Mouse (Mus musculus) heart, adult 2 months (tissue): ENCODE results near the gene Abca4. TPM values are rescaled to one million over a fixed set of nuclear protein-coding genes. Genes with fewer than 3 reads are reported as not detected.

Source experiments
- DNase-seq, 2 experiments: peaks; one replicate each; pipeline ENCODE4 v3.0.0; 2021
- H3K27ac ChIP-seq: fragments of 200-600 bp; 2 replicates; pipeline ENCODE4 v1.8.1; 2022
- H3K27me3 ChIP-seq: fragments of 200-500 bp; 2 replicates; pipeline ENCODE4 v1.6.1; 2012; ENCODE audit warnings: mild to moderate bottlenecking, low read length, inconsistent platforms, mixed read lengths; ENCODE audit not compliant: control insufficient read depth, insufficient read depth
- H3K36me3 ChIP-seq: fragments of 200-500 bp; 2 replicates; pipeline ENCODE4 v1.6.1; 2012; ENCODE audit warnings: low read length, inconsistent platforms; ENCODE audit not compliant: control insufficient read depth, insufficient read depth
- H3K4me1 ChIP-seq: fragments of 200-500 bp; 2 replicates; pipeline ENCODE4 v1.6.1; 2011; ENCODE audit warnings: low read length; ENCODE audit not compliant: control insufficient read depth, insufficient read depth
- H3K4me3 ChIP-seq: fragments of 200-600 bp; 2 replicates; pipeline ENCODE4 v1.8.1; 2022
- H3K79me2 ChIP-seq: fragments of 200-500 bp; replicated peaks from 2 replicates; pipeline ENCODE4 v1.6.1; 2012; ENCODE audit warnings: mild to moderate bottlenecking, inconsistent platforms, low read length, moderate library complexity, mixed read lengths; ENCODE audit not compliant: control insufficient read depth, insufficient read depth
- H3K9ac ChIP-seq: fragments of 200-500 bp; 2 replicates; pipeline ENCODE4 v1.6.1; 2012; ENCODE audit warnings: low read depth, mild to moderate bottlenecking, control low read depth, inconsistent platforms, low read length, mixed read lengths
- CTCF ChIP-seq: fragments of 200-600 bp; IDR thresholded peaks from 2 replicates; pipeline ENCODE4 v1.8.1; 2022; ENCODE audit warnings: antibody characterized with exemption, mild to moderate bottlenecking, moderate library complexity
- EP300 ChIP-seq: fragments of 200-500 bp; IDR thresholded peaks from 2 replicates; pipeline ENCODE4 v1.6.1; 2011; ENCODE audit warnings: low read depth, low read length, control low read depth; ENCODE audit not compliant: insufficient read depth
- POLR2A ChIP-seq: fragments of 200-500 bp; IDR thresholded peaks from 2 replicates; pipeline ENCODE4 v1.6.1; 2011; ENCODE audit warnings: mild to moderate bottlenecking, low read depth, low read length, control low read depth; ENCODE audit not compliant: insufficient read depth
- WGBS: fragments of 180-500 bp; shearing (Covaris S2); methylation state at CpG from one replicate; pipeline ENCODE4 v1.1.7; 2018; 5-methylcytosine and 5-hydroxymethylcytosine counted together
- intact Hi-C: fragments of 180-260 bp; cut with DNase I; formaldehyde crosslinking; loops from one replicate; pipeline ENCODE4 v1.15.1; 2025
- polyA plus RNA-seq: library from polyadenylated mRNA; depleted of rRNA; stranded (reverse); fragments of >200 nt; gene quantifications from 2 replicates; pipeline ENCODE4 v1.2.3, GENCODE M21; 2012
- total RNA-seq, 2 experiments: library from RNA; stranded (reverse); gene quantifications; 2 replicates each; pipeline ENCODE4 v1.2.3; 2021

The Abca4 gene
- total and polyA plus RNA-seq, 3 experiments = 1.6 to 2.6 (median 2.3) TPM

- no peaks in the 10 kb centered on the region for H3K79me2 ChIP-seq
- TF ChIP-seq EP300 = no peak
- no peak for TF ChIP-seq CTCF
- no peak for TF ChIP-seq POLR2A
Measured at GRCm38 (mm10) chr3:122027776-122028175, 16.5 kb upstream of the Abca4 start.

GRCm38 (mm10) chr3:122033248-122033837, 10.9 kb upstream of the Abca4 start:
- intact Hi-C loops = no loop called here
- no peaks in the 10 kb centered on the region for H3K36me3 ChIP-seq

More at GRCm38 (mm10) chr3:122027776-122028175, 16.5 kb upstream of the Abca4 start:
- H3K27ac ChIP-seq = no peak overlapping the region
- H3K4me3 ChIP-seq = no peak overlapping the region
- WGBS = 58% methylated on average over 8 of the region's 8 CpGs
- intact Hi-C loops = no loop called here
- H3K27me3 ChIP-seq = no peaks in the 10 kb centered on the region
- H3K4me1 ChIP-seq = 0 out of 2 replicates have a peak, but pooled peaks cover 2% of the 10 kb centered on the region
- no peaks in the 10 kb centered on the region for H3K36me3 ChIP-seq
- no peak for DNase-seq
- no peak overlapping the region for H3K9ac ChIP-seq

GRCm38 (mm10) chr3:122034240-122034639, 10.0 kb upstream of the Abca4 start:
- peaks cover 2% of the 10 kb centered on the region for H3K4me1 ChIP-seq
- no peak overlapping the region for H3K9ac ChIP-seq
- 61% methylated on average over 5 of the region's 5 CpGs for WGBS
- H3K27ac ChIP-seq = peak overlapping the region; percentile 75; the same call in 1 of the 2 replicates
- TF ChIP-seq EP300 = no peak
- no peak for TF ChIP-seq POLR2A
- TF ChIP-seq CTCF = no peak
- H3K36me3 ChIP-seq = no peaks in the 10 kb centered on the region
- no peaks in the 10 kb centered on the region for H3K79me2 ChIP-seq
- no peak overlapping the region for H3K4me3 ChIP-seq
- peak in 1 of 2 experiments; percentile 23 for DNase-seq
- no peaks in the 10 kb centered on the region for H3K27me3 ChIP-seq
- intact Hi-C loops = no loop called here

More at GRCm38 (mm10) chr3:122033248-122033837, 10.9 kb upstream of the Abca4 start:
- Histone ChIP-seq H3K4me1 (peaks cover 2% of the 10 kb centered on the region), H3K79me2 (no peaks in the 10 kb centered on the region), H3K27ac (peak overlapping the region; percentile 75), H3K27me3 (no peaks in the 10 kb centered on the region), H3K9ac (peak overlapping the region; percentile 11; the same call in 1 of the 2 replicates), H3K4me3 (no peak overlapping the region)
- peak; percentile 50 to 53 for DNase-seq
- WGBS = 19% methylated on average over 9 of the region's 9 CpGs
- TF ChIP-seq EP300 (0 out of 2 replicates have a peak, but pooled peaks have one; percentile 24), CTCF (no peak)

- H3K27ac ChIP-seq = no peak overlapping the region
- no peak overlapping the region for H3K4me3 ChIP-seq
- intact Hi-C loops = no loop called here
- H3K36me3 ChIP-seq = no peaks in the 10 kb centered on the region
- no peaks in the 10 kb centered on the region for H3K27me3 ChIP-seq
- H3K9ac ChIP-seq = no peak overlapping the region
- peaks cover 2% of the 10 kb centered on the region for H3K4me1 ChIP-seq
- no peaks in the 10 kb centered on the region for H3K79me2 ChIP-seq
- DNase-seq = no peak
- WGBS = 79% methylated on average over 3 of the region's 3 CpGs
- TF ChIP-seq CTCF (no peak), EP300 (no peak), POLR2A (no peak)
Measured at GRCm38 (mm10) chr3:122035092-122035491, 9.2 kb upstream of the Abca4 start.

- intact Hi-C loops = no loop called here
- Histone ChIP-seq H3K27ac (no peak overlapping the region), H3K9ac (no peak overlapping the region), H3K79me2 (no peaks in the 10 kb centered on the region), H3K27me3 (no peaks in the 10 kb centered on the region), H3K4me3 (no peak overlapping the region), H3K36me3 (no peaks in the 10 kb centered on the region), H3K4me1 (peaks cover 5% of the 10 kb centered on the region)
- TF ChIP-seq CTCF (no peak), EP300 (no peak), POLR2A (no peak)
- DNase-seq = no peak
- WGBS = 86% methylated on average over 6 of the region's 6 CpGs
Measured at GRCm38 (mm10) chr3:122040522-122040921, 3.7 kb upstream of the Abca4 start.

- Histone ChIP-seq H3K79me2 (no peaks in the 10 kb centered on the region), H3K4me3 (no peak overlapping the region), H3K27ac (no peak overlapping the region), H3K9ac (no peak overlapping the region), H3K36me3 (no peaks in the 10 kb centered on the region), H3K27me3 (no peaks in the 10 kb centered on the region), H3K4me1 (peaks cover 21% of the 10 kb centered on the region)
- DNase-seq = no peak
- WGBS = 10% methylated on average over 8 of the region's 8 CpGs
- TF ChIP-seq EP300 (no peak), POLR2A (no peak), CTCF (no peak)
- intact Hi-C loops = no loop called here
Measured at GRCm38 (mm10) chr3:122043102-122043501, 1.1 kb upstream of the Abca4 start.
